Mouse (Mus musculus) frontal cortex, postnatal 36 days (tissue): Measurements from ENCODE around the gene Aaed1.

Experiments
- DNase-seq, 2 experiments: peaks; one replicate each; pipeline ENCODE4 v3.0.0; 2022; ENCODE audit warnings: low spot score in 2 of 2

The Aaed1 gene

DNA sequence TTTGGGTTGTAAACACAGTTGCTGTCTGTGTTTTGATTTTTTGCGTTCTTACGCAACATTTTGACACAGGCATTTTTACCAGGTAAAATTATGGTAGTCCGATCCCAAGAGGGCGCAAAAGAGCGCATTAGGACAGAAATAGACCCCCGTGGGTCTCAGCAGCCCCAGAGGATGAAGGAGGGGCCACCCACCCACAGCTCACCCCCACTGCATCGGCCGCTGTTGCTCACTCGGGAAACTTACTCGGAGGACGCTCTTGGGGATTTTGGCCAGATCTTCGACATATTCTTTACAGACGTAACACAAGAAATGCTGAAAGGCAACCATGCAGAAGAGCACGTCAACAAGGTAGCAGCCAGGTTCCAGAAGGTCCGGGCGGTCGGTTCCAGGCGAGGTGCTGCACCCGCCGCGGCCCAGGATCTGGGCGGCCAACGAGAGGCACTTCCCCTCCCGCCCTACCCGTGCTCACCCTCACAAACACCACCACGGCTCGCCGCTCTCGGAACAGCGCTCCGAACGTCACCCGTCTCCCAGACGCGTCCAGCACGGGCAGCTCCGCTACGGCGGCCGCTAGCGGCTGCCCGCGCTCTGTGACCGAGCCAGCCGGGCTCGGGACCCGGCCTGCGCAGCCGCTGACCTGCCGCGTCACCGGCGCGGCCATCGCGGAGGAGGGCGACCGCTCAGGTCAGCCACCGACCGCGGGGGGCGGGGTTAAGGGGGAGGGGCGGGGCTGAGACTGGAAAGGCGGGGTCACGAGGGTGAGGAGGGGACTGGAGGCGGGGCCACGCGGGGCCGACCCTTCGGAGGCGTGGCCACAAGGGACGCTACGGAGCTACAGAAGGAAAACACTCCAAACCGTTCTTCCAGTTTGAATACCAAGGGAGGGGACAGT lies at the start of gene Aaed1:
Aaed1 (minus strand) TSS at position 687 of the 892 bp plus-strand sequence.
- DNase-seq = peak; percentile 84 to 92

- DNase-seq = no peak
These were observed 49.6 kb upstream of the Aaed1 start for GRCm38 (mm10) chr13:64362139-64362538.

GRCm38 (mm10) chr13:64361020-64361419 lies 48.5 kb upstream of the Aaed1 start:
- DNase-seq = no peak

DNA sequence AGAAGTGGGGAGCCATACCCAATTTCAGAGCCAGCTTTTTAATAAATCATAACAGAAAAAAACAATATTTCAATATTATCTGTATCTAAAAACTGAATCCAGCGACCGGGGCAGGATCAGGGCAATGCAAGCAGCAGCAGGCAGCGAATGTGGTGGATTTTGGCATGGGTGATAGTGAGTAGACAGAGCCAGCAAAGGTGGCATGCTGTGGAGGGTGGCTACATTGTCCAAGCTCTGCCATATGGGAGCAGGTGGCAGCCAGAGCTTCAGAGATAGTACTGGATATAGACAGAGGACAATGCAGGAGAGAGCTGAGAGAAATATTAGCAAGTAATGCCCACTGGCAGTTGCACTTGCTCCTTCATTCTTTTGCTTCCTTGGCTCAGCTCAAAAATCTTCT lies 47.2 kb upstream of the Aaed1 start:
- no peak for DNase-seq

GRCm38 (mm10) chr13:64358476-64358875 lies 46.0 kb upstream of the Aaed1 start:
- DNase-seq = no peak

- no peak for DNase-seq
These were observed 44.9 kb upstream of the Aaed1 start for GRCm38 (mm10) chr13:64357389-64357788.

- DNase-seq = no peak
These were observed 37.0 kb upstream of the Aaed1 start for GRCm38 (mm10) chr13:64349474-64349873.

DNA sequence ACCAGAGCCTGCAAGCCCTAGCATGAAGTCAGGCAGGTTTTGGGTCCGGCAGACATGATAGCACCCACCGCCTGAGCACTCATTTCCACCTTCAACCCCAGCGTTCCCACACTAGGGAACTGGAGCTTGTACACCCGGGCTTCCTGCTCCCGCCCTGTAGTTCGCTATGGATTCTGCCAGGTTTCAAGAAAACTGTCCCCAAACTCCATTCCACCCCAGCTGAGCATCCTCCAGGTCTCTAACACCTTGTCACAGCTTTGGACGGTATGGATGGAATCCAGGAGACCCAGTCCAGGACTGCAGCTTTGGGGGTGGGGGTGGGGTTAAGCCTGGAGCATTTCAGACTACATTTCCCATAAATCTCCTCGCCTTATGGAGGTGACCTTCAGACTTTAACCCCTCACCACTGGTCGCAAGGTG lies 31.6 kb upstream of the Aaed1 start:
- peak; percentile 41 to 50 for DNase-seq

DNA sequence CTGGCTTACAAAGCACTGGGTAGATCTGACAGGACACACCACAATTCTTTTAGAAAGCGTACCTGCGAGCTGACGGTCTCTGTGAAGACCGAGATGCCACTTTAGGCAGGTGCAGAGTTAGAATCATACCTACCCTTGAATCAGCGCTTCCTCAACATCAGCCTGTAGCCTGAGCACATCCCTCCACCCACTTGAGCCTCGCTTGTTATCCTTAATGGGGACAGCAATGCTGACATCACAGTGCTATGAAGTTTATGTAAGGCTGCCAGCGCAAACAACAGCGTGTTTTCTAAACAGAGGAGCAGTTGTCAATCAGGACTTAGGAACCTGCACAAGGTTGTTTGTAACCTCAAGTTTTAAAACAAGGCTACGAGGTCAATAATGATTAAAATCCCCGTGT lies 31.1 kb upstream of the Aaed1 start:
- peak; percentile 30 to 56 for DNase-seq

- DNase-seq = no peak
These were observed 23.1 kb upstream of the Aaed1 start for GRCm38 (mm10) chr13:64335546-64336132.

- no peak for DNase-seq
These were observed 20.6 kb upstream of the Aaed1 start for GRCm38 (mm10) chr13:64333102-64333501.

DNA sequence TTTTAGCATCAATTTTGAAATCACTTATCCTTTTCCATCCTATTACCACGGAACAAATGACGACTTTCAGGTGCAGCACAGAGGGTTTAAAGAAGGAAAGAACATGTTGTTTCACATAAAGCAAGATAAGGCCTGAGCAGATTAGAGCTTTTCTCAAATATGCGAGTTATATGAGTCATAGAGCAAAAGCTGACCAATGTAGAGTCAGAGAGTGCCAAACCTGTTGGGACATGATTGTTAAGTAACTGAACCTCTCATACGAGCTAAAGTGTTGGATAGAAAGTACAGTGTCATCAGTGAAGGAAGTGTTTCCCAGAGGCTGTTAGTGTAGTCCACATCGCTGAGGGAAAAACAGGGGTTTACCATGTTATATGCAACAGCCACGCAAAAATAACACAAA lies 19.8 kb upstream of the Aaed1 start:
- DNase-seq = no peak

DNA sequence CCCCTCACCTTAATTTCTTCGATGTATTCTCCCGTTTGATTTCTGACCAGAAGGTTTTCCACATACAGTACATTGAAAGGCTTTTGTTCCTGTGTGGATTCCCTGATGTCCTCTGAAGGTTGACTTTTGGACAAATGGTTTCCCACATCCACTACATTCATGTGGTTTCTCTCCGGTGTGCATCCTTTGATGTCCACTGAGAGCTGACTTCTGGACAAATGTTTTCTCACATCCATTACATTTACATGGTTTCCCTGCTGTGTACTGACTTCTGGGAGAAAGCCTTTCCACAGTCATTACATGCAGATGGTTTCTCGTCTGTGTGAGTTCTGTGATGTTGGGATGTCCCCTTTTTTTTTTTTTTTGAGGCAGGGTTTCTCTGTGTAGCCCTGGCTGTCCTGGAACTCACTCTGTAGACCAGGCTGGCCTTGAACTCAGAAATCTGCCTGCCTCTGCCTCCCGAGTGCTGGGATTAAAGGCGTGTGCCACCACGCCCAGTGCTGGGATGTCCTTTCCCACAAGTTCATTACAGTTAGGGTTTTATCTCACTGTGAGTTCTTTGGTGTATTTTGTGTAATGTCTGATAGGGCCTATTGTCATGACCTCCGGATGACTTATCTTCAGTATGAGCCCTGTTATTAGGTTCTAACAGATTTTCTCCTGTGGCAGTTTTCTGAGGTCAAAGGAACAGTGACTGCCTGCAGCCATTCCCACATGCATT lies 10.2 kb upstream of the Aaed1 start:
- no peak for DNase-seq

DNA sequence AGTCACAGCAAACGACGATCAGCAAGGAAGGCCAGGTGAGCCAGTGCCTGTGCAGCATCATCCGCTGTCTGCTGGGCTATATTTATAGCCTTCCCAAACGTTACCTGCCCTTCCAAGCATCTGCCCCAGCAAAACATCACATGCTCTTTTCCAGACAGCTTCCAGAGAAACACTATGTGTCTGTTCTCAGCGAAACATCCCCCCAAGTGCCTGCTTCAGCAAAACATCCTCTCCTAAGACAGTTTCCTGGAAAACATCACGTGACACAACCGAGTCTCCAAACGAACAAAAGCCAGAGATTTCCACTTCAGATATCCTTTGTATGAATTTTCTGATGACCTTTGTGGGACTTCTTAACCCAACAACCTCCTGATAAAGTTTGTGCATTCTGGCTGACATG lies 7.8 kb upstream of the Aaed1 start:
- DNase-seq = no peak

GRCm38 (mm10) chr13:64319782-64320181 lies 7.3 kb upstream of the Aaed1 start:
- DNase-seq = no peak

DNA sequence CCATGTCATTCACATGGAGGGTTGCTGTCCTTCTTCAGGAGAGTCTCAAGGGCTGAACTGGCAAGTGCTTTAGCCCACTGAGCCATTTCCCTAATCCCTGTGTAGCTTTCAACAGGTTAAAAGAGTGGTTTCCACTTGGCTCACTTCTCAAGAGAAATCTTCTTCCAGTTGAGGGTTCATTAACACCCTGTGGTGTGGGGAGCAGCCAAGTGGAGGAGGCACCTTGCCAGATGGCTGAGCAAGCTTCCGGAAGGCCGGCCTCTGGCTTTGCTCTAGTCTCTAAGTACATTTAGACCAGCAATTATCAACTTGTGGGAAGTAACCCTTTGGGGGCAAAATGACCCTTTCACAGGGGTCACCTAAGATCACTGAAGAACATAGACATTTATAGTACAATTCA lies 5.8 kb upstream of the Aaed1 start:
- peak in 1 of 2 experiments; percentile 30 for DNase-seq

- DNase-seq = peak in 1 of 2 experiments; percentile 34
These were observed 3.1 kb upstream of the Aaed1 start for GRCm38 (mm10) chr13:64315483-64316050.

GRCm38 (mm10) chr13:64314041-64314440 lies 1.5 kb upstream of the Aaed1 start:
- DNase-seq = no peak

- no peak for DNase-seq
These were observed 393 bp upstream of the Aaed1 start for GRCm38 (mm10) chr13:64312916-64313289.

DNA sequence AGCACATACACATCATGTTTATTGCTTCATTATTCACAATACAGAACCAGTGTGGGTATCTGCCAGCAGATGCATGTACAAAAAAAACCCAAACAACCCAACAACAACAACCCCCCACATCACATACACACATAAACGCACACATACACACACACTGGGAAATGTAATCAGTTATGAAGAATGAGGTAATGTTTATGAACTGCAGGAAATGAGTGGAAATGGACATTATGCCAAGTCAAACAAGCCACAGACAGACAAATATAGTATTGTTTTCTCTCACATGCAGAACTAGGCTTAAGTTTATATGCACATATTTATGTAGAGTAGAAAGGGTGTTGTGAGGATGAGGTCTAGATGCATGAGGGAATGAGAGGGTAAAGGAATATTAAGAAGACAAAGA lies 1.2 kb downstream of the Aaed1 start:
- no peak for DNase-seq

- no peak for DNase-seq
These were observed 1.9 kb downstream of the Aaed1 start for GRCm38 (mm10) chr13:64310585-64310984.

- DNase-seq = no peak
These were observed 2.7 kb downstream of the Aaed1 start for GRCm38 (mm10) chr13:64309842-64310241.
